Mouse (Mus musculus) lung, postnatal 14 days (tissue): ENCODE measurements around the gene Azgp1.
"Not testable (repeated sequence)": the region's sequence is repeated elsewhere in the genome, so short reads cannot be mapped to it uniquely, and the experiment has no call there.

Experiments used
- DNase-seq: peaks from one replicate; pipeline ENCODE4 v3.0.0; 2021

Azgp1 gene

DNA sequence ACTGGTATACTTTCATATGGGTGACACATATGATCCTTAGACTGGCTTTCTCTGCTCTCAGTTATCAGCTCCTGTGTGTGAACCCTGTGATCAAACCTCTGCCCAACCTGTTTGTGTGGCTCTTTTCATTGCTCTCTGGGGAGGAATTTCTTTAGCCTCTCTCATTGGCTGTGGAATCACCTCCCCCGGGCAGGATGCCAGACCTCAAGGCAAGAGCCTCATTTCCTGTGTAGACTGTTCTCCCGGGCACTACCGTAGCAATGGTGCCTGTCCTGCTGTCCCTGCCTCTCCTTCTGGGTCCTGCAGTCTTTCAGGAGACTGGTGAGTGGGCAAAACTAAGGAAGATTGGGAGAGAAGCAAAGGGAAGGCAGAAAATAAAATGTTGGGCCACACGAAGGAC, at the start of gene Azgp1:
Azgp1 (plus strand) TSS at position 221 of the 400 bp plus-strand sequence.
- DNase-seq = no peak

DNA sequence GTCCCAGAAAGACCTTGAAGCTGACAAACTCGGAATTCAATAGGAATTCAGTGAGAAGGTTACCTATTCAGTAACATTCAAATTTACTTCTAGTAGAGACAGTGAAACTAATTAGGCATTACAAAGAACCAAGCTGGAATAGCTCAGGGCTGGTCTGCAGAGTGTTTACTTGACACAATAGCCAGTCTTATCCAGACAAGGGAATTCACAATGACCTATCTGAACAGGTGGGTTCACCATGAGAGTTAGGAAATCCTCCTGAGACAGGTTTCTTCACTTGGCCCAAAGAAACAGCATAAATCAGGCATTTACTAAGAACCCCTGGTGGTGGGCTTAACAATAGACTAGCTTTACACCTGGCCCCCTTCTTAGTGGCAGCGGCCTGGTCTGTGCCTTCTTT, 47.4 kb upstream of the Azgp1 start:
- DNase-seq = not testable (repeated sequence)

- DNase-seq = no peak
These were observed 44.8 kb upstream of the Azgp1 start for GRCm38 (mm10) chr5:137936486-137936885.

- no peak for DNase-seq
These were observed 44.1 kb upstream of the Azgp1 start for GRCm38 (mm10) chr5:137937238-137937637.

GRCm38 (mm10) chr5:137940948-137941347, 40.4 kb upstream of the Azgp1 start:
- DNase-seq = no peak

GRCm38 (mm10) chr5:137943133-137943532, 38.2 kb upstream of the Azgp1 start:
- no peak for DNase-seq

GRCm38 (mm10) chr5:137947303-137947702, 34.0 kb upstream of the Azgp1 start:
- DNase-seq = no peak

DNA sequence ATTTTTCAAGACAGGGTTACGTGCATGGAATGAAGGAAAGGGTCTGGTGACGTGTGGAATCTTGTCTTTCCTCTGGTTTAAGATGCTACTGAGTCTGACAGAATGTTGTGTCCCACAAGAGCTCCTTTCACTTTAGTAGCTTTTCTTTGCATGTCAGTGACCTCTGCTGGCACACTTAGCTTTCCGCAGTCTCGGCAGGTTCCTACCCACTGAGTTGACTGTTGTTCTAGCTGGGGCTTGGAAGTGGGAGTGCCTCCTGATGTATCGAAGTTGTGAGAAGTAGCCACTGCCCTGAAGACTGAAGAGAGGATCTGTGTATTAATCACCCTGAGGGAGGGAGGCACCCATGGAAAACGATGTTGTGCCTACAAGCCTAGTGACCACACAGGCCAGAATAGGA, 30.1 kb upstream of the Azgp1 start:
- DNase-seq = peak; percentile 45

- DNase-seq = no peak
These were observed 24.9 kb upstream of the Azgp1 start for GRCm38 (mm10) chr5:137956404-137956803.

- DNase-seq = no peak
These were observed 18.4 kb upstream of the Azgp1 start, which contains the start of gene Gjc3 for GRCm38 (mm10) chr5:137962945-137963344. TSS of gene Gjc3 (minus strand) at chr5:137963098.

DNA sequence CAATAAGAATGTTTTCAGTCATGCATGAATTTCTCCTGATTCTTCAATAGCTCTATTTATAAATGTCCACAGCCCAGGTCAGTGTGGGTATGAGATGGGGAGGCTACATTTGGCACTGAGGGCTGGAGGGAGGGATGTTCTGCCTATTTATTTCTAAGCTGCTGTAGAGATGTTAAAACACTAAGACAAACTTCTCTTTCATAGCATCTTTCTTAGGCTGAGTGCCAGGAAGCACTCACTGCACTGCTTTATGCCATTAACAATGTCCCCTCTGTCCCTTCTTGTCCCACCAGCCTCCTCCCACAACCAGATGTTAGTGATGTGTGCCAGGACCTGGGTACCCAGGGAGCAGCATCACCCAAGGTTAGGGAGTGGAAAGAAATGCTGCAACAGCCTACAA, 14.8 kb upstream of the Azgp1 start:
- DNase-seq = no peak

DNA sequence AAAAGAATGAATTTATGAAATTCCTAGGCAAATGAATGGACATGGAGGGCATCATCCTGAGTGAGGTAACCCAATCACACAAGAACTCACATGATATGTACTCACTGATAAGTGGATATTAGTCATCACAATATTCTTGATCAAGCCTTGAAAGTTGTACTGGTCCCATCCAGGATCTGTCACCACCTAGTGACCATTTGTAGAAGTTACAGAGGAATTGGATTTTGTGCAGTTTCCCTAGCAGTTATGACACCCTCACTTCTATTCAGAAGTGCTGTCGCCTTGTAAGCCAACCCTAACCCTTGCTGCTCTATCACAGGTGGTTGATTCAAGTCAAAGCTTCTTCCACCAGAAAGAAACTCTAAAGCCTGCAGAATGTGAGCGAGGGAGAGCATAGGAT, 8.2 kb upstream of the Azgp1 start:
- DNase-seq = no peak

GRCm38 (mm10) chr5:137973738-137974137, 7.6 kb upstream of the Azgp1 start:
- peak; percentile 10 for DNase-seq

GRCm38 (mm10) chr5:137974724-137975123, 6.6 kb upstream of the Azgp1 start:
- no peak for DNase-seq

DNA sequence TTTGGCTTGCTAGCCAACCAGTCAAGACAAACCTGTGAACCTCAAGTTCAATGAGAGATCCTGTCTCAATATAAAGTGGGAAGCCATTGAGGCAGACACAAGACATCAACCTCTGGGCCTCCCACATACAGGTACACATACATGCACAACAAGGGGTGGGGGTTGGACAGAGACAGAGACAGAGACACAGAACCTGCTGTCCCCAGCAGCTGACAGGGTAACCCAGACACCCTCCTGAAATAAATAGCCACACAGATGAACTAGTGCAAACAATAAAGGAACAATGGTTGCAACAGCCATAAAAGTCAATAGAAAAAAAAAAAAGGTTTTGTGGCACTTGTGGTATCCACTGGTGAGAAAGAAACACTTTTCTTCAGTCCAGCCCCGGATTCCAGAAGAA, 5.9 kb upstream of the Azgp1 start:
- no peak for DNase-seq

DNA sequence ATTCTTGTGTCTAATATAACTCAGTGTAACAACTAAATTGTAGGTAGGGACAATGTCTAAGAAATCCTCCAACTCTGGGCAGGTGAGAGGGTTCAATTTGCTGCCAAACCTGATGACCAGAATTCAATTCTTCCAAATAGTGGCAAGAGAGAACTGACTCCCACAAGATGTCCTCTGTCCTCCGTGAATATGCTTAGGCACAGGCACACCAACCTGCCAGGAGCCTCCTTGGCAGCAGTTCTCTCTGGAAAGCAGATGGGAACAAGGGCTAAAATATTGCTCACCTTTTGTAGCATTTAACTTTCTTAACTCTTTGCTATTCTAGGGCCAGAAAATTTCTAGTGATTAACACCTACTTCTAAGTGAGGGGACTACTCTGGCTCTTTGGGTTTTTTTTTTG, 4.0 kb upstream of the Azgp1 start:
- DNase-seq = no peak

DNA sequence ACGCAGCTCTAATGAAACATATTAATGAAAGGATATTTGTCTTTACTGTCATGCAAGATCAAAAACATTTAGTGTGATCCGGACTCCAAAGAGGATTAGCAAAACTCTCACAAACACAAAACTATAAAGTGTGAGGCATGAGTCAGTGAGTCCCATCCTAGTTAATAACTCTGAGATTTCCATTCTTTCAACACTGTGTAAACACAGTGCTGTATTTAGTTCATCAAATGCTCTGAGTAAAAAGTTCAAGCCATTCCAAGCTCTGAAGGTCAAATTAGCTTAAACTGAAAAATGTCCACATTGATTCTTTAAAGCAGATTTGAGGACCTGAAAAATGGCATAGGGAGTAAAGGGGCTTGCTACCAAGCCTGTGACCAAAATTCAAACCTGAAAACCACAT, 2.2 kb upstream of the Azgp1 start:
- no peak for DNase-seq

- DNase-seq = no peak
These were observed 5.0 kb downstream of the Azgp1 start for GRCm38 (mm10) chr5:137986351-137986750.

DNA sequence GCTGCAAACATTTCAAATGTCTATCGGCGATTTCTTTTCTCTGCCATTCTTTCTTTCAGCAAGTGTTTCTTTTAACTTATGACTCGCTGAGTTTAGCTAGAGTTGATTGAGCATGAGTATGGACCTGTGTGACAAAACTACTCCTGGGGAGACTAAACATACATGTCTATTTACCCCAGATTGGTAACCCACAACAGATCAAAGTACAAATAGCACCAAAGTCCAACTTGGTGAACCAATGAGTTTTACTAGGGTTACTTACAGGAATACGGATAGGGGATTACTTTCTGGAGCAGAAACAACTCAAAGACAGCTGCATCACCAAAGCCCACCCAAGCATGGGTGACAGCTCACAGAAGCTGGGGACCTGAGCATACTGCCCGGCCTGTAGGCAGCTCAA, 28.1 kb downstream of the Azgp1 start:
- DNase-seq = no peak

DNA sequence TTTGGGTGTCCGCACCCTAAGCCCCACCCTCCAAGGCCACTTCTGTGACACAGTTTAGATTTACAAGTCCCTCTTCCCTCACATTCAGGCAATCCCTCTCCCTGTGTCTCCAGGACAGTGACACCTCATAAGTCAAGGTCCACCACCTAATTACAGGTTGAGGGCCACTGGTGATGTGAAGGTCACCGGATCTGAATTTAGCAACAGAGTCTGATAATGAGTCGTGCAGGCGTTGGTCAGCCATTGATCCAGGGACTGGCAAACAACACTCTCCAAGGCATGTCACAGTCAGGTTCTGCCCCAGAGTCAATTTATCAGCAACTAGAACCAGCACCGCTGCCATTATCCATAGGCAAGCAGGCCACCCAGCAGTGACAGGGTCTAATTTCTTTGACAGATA, 31.1 kb downstream of the Azgp1 start:
- DNase-seq = no peak

DNA sequence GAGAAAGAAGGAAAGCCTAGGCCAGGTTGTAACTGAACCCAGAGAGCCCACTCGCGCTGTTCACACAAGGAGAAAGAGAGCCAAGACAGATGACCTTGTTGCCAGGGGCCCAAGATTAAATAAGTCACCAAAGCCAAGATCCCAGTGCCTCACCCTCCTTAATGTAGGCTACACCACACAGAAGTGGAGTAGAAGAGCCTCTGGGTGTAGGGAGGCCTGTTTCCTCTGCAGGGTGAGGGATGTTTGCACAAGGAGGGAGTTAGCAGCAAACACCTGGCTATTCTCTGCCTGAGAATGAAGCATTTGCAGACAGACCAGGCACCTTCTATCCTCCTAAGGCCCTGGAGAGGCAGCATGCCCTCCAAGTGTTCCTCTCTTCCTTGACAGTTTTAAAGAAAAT, 35.2 kb downstream of the Azgp1 start:
- no peak for DNase-seq

DNA sequence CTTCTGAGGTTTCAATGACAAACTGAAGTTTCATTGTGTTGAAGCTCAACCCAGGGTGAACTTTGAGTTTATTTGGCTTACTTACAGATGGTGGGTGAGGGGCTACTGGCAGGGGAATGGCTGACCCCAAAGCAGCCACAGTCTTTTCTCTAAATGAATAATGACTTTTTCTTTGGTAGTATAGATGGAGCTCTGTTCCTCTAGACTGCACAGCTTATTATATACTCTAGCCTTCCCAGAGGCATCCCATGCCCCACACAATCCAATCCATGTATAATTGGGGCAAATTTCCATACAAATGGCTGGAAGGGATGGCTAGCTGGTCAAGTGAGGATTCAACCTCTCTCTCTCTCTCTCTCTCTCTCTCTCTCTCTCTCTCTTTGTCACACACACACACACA, 35.7 kb downstream of the Azgp1 start:
- DNase-seq = no peak

DNA sequence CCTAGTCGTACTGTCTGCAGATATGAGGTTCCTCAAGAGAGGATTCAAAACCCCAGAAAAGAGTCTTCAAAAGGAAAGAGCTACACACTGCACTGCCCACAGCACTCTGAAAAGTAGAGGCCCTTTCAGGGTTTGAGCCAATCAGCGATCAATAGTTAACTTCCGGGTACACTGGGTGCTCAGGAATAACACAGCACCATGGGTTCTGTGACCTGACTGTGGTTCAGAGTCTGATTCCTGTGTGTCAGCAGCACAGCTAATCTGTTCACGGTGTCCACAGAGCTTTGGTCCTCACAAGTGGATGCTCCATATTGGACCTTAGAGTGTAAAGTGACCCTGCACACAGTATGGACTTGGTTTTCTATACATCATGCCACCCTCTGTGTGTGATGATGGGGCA, 38.3 kb downstream of the Azgp1 start:
- DNase-seq = not testable (repeated sequence)

GRCm38 (mm10) chr5:138020961-138021479, 39.7 kb downstream of the Azgp1 start, which contains the start of the genes Smok3a and Smok3b:
TSS of gene Smok3a (plus strand) at chr5:138021261.
TSS of gene Smok3b (plus strand) at chr5:138021429.
- DNase-seq = not testable (repeated sequence)
